Mouse (Mus musculus): ENCODE results near the gene Olfr1336.

GRCm38 (mm10) chr7:6419894-6420293, 36.1 kb upstream of the Olfr1336 start:
- no peak for TF ChIP-seq CTCF (IDR thresholded peaks at IDR 0.05; ENCODE audit: extremely low read depth, insufficient read length, insufficient replicate concordance, low read depth, low read length)
- TF ChIP-seq POLR2A (IDR thresholded peaks at IDR 0.05; ENCODE audit: low read depth, low read length): no peak

All from small intestine, adult 2 months (tissue).